Mouse (Mus musculus): Measurements from ENCODE around the gene Tsc22d3. TPM values are rescaled to one million over a fixed set of nuclear protein-coding genes. Genes with fewer than 3 reads are reported as not detected.
"Not testable (repeated sequence)": the region's sequence is repeated elsewhere in the genome, so short reads cannot be mapped to it uniquely, and the experiment has no call there.

Gene Tsc22d3
- total RNA-seq, 2 experiments from 2014 or later, result 74.0 to 79.1 TPM

GRCm38 (mm10) chrX:140501401-140502301 lies 98.8 kb downstream of the Tsc22d3 start:
- DNase-seq (ENCODE audit: low spot score in 2 of 2), result no peak

GRCm38 (mm10) chrX:140500306-140500705 lies 100.2 kb downstream of the Tsc22d3 start:
- DNase-seq (ENCODE audit: low spot score in 2 of 2), result no peak

DNA sequence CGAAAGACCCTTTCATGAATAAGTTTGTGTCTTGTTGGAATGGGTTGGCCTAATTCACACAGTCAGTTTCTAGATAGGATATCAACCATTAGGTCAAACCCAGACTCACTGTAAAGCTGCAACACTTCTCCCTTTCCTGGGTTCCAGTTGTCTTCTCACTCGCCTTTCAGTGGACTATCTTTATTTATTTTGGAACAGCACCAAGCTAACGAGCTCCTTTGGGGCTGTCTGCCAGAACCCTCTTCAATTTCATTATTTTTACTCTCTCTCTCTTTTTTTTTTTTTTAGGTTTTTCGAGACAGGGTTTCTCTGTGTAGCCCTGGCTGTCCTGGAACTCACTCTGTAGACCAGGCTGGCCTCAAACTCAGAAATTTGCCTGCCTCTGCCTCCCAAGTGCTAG lies 102.0 kb downstream of the Tsc22d3 start:
- DNase-seq (ENCODE audit: low spot score in 2 of 2), result not testable (repeated sequence)

GRCm38 (mm10) chrX:140494170-140494569 lies 106.3 kb downstream of the Tsc22d3 start:
- DNase-seq (ENCODE audit: low spot score in 2 of 2), result no peak

GRCm38 (mm10) chrX:140493527-140494029 lies 106.9 kb downstream of the Tsc22d3 start:
- DNase-seq (ENCODE audit: low spot score in 2 of 2), result no peak

- no peak for DNase-seq (ENCODE audit: low spot score in 2 of 2)
Observed at GRCm38 (mm10) chrX:140491884-140492571, 108.4 kb downstream of the Tsc22d3 start.

GRCm38 (mm10) chrX:140490203-140490602 lies 110.3 kb downstream of the Tsc22d3 start:
- no peak for DNase-seq (ENCODE audit: low spot score in 2 of 2)

Other genes starting within 250 kb of the Tsc22d3 start
- 10 to 100 TPM; 24.4 to 24.8 TPM for gene Prps1, start 144.0 kb downstream of the Tsc22d3 start, total RNA-seq (2021)
- 10 to 100 TPM; 25.8 to 36.3 TPM for gene Mid2, start 63.9 kb upstream of the Tsc22d3 start, total RNA-seq (2021)
- gene Tex13b, start 212.8 kb upstream of the Tsc22d3 start, total RNA-seq (2021), result not detected